Mouse (Mus musculus) heart, adult 11 months (tissue): ENCODE data around the gene Sympk.

ENCODE experiments used
- DNase-seq: peaks from one replicate; pipeline ENCODE4 v3.0.0; 2022

Gene Sympk

GRCm38 (mm10) chr7:19084277-19084771, 60.1 kb downstream of the Sympk start:
- peak; percentile 97 for DNase-seq

- peak; percentile 94 for DNase-seq
Observed at GRCm38 (mm10) chr7:19084921-19085473, 60.8 kb downstream of the Sympk start.

GRCm38 (mm10) chr7:19085495-19085894, 61.3 kb downstream of the Sympk start:
- DNase-seq = no peak

GRCm38 (mm10) chr7:19086042-19086441, 61.9 kb downstream of the Sympk start:
- DNase-seq = peak; percentile 95

GRCm38 (mm10) chr7:19086760-19087159, 62.6 kb downstream of the Sympk start:
- DNase-seq = peak; percentile 94

GRCm38 (mm10) chr7:19088813-19089212, 64.6 kb downstream of the Sympk start:
- DNase-seq = peak; percentile 95

- peak; percentile 94 for DNase-seq
Observed at GRCm38 (mm10) chr7:19091913-19092312, 67.7 kb downstream of the Sympk start.

GRCm38 (mm10) chr7:19092381-19093173, 68.4 kb downstream of the Sympk start:
- peak; percentile 99 for DNase-seq

GRCm38 (mm10) chr7:19093174-19093521, 69.0 kb downstream of the Sympk start:
- DNase-seq = peak; percentile 98

GRCm38 (mm10) chr7:19093537-19094385, 69.6 kb downstream of the Sympk start:
- peak; percentile 100 for DNase-seq

GRCm38 (mm10) chr7:19094471-19094825, 70.3 kb downstream of the Sympk start, which contains the start of gene Six5:
Six5 (plus strand) TSS chr7:19094594.
- DNase-seq = no peak

- peak; percentile 97 for DNase-seq
Observed at GRCm38 (mm10) chr7:19094826-19095750, 70.9 kb downstream of the Sympk start.

- peak; percentile 97 for DNase-seq
Observed at GRCm38 (mm10) chr7:19095751-19096110, 71.6 kb downstream of the Sympk start.

- peak; percentile 95 for DNase-seq
Observed at GRCm38 (mm10) chr7:19096421-19096976, 72.3 kb downstream of the Sympk start.

- peak; percentile 95 for DNase-seq
Observed at GRCm38 (mm10) chr7:19097217-19097616, 73.0 kb downstream of the Sympk start.

- DNase-seq = peak; percentile 96
Observed at GRCm38 (mm10) chr7:19097863-19098262, 73.7 kb downstream of the Sympk start.

GRCm38 (mm10) chr7:19098811-19099210, 74.6 kb downstream of the Sympk start:
- peak; percentile 91 for DNase-seq

- peak; percentile 92 for DNase-seq
Observed at GRCm38 (mm10) chr7:19100290-19100689, 76.1 kb downstream of the Sympk start.

GRCm38 (mm10) chr7:19103741-19104140, 79.6 kb downstream of the Sympk start:
- no peak for DNase-seq
